Mouse (Mus musculus) myocyte (in vitro differentiated cells): ENCODE data around the gene 4930452B06Rik. TPM values are rescaled to one million over a fixed set of nuclear protein-coding genes. Genes with fewer than 3 reads are reported as not detected.

Source experiments
- H3K27me3 ChIP-seq: one replicate; pipeline ENCODE4 v1.6.1; 2011; ENCODE audit not compliant: control insufficient read depth, insufficient read depth, insufficient read length
- H3K36me3 ChIP-seq: one replicate; pipeline ENCODE4 v1.6.1; 2011; ENCODE audit not compliant: control insufficient read depth, insufficient read depth
- H3K4me2 ChIP-seq: one replicate; pipeline ENCODE4 v1.6.1; 2011; ENCODE audit warnings: low read depth, control low read depth
- H3K4me3 ChIP-seq: one replicate; pipeline ENCODE4 v1.5.1; 2011; ENCODE audit warnings: mild to moderate bottlenecking, control low read depth, moderate library complexity
- H3K79me2 ChIP-seq: one replicate; pipeline ENCODE4 v1.6.1; 2011; ENCODE audit not compliant: control insufficient read depth, insufficient read depth
- H3ac ChIP-seq: one replicate; pipeline ENCODE4 v1.6.1; 2011; ENCODE audit not compliant: control insufficient read depth, insufficient read length
- CEBPB ChIP-seq: IDR thresholded peaks from 2 replicates; pipeline ENCODE4 v1.6.1; 2011; ENCODE audit warnings: mild to moderate bottlenecking, moderate library complexity; ENCODE audit not compliant: poor library complexity, insufficient read depth, severe bottlenecking
- E2F4 ChIP-seq: IDR thresholded peaks from one replicate; pipeline ENCODE4 v1.6.1; 2011; ENCODE audit warnings: mild to moderate bottlenecking, control low read depth, moderate library complexity; ENCODE audit not compliant: insufficient read depth
- MAX ChIP-seq: IDR thresholded peaks from one replicate; pipeline ENCODE4 v1.6.1; 2011; ENCODE audit warnings: low read depth, mild to moderate bottlenecking, control low read depth
- MYOD1 ChIP-seq, 3 experiments: IDR thresholded peaks; one replicate each; pipeline ENCODE4 v1.6.1; 2011; ENCODE audit warnings: control low read depth in 2 of 3, low read depth in 2 of 3, mild to moderate bottlenecking in 2 of 3, moderate library complexity in 1 of 3; ENCODE audit not compliant: insufficient read length in 2 of 3, control insufficient read depth in 1 of 3
- MYOG ChIP-seq, 3 experiments: IDR thresholded peaks; one replicate each; pipeline ENCODE4 v1.6.1; 2011; ENCODE audit warnings: control low read depth in 2 of 3, low read depth in 2 of 3, mild to moderate bottlenecking in 2 of 3; ENCODE audit not compliant: insufficient read length in 2 of 3, control insufficient read depth in 1 of 3, insufficient read depth in 1 of 3
- POLR2A ChIP-seq: IDR thresholded peaks from one replicate; pipeline ENCODE4 v1.6.1; 2011; ENCODE audit warnings: low read depth, mild to moderate bottlenecking, control low read depth, moderate library complexity; ENCODE audit not compliant: insufficient read length
- POLR2AphosphoS2 ChIP-seq: IDR thresholded peaks from one replicate; pipeline ENCODE4 v1.6.1; 2011; ENCODE audit warnings: low read depth, control low read depth; ENCODE audit not compliant: insufficient read length
- REST ChIP-seq: IDR thresholded peaks from one replicate; pipeline ENCODE4 v1.6.1; 2011; ENCODE audit warnings: mild to moderate bottlenecking, control low read depth, moderate library complexity; ENCODE audit not compliant: insufficient read depth, insufficient read length
- SRF ChIP-seq: IDR thresholded peaks from one replicate; pipeline ENCODE4 v1.6.1; 2011; ENCODE audit warnings: low read depth; ENCODE audit not compliant: control insufficient read depth, insufficient read length
- TCF12 ChIP-seq: IDR thresholded peaks from one replicate; pipeline ENCODE4 v1.6.1; 2011; ENCODE audit warnings: mild to moderate bottlenecking, control low read depth; ENCODE audit not compliant: poor library complexity, insufficient read depth, severe bottlenecking
- TCF3 ChIP-seq: IDR thresholded peaks from one replicate; pipeline ENCODE4 v1.6.1; 2011; ENCODE audit warnings: low read depth, control low read depth; ENCODE audit not compliant: insufficient read length
- USF1 ChIP-seq: IDR thresholded peaks from one replicate; pipeline ENCODE4 v1.6.1; 2011; ENCODE audit warnings: low read depth, mild to moderate bottlenecking, control low read depth, moderate library complexity
- polyA plus RNA-seq: library from polyadenylated mRNA; unstranded; fragments of >200 nt; fragmentation: generic; extraction: Trizol; gene quantifications from one replicate; pipeline ENCODE4 v1.2.1, GENCODE M21; 2012; ENCODE audit warnings: missing spikeins

The 4930452B06Rik gene
- polyA plus RNA-seq, 1 experiment = 0.04 TPM

DNA sequence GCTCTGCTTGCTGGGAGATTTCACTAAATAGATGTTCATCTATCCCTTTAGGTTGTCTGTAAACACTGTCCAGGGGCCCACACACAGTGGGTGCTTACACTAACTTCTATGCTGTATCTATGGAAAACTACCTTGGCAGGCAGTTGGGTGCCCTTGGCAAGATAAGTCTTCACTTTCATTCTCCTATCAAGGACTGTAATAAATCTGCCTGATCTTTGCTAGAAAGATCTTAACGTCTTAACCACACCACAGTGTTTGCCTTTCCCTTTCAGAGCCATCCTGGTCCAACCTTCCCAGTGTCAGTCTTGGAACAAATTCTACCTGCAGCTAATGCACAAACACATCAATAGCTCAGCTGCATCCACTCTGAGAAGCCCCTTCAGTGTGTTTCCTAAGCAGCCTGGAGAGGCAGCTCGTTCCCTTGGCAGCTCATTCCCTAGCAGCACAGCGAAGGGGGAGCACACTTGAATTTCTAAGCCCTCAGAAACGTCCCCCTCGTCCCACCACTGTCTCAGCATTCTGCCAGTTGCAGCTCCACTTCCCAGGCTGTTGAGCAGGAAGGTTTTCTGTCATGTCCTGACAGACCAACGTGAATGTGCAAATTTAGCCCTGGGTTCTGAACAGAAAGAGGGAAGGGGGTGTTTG lies 273.7 kb downstream of the 4930452B06Rik start:
- no peak overlapping the region for H3K4me2 ChIP-seq
- no peak overlapping the region for H3ac ChIP-seq
- no peaks in the 10 kb centered on the region for H3K79me2 ChIP-seq
- H3K36me3 ChIP-seq = no peaks in the 10 kb centered on the region
- no peaks in the 10 kb centered on the region for H3K27me3 ChIP-seq
- no peak for TF ChIP-seq MAX
- no peak for TF ChIP-seq MYOG (IDR thresholded peaks at IDR 0.05; ENCODE audit: control insufficient read depth in 1 of 3, insufficient read depth in 1 of 3, insufficient read length in 2 of 3, low read depth in 2 of 3)
- TF ChIP-seq E2F4 = no peak
- TF ChIP-seq TCF12 = no peak
- no peak for TF ChIP-seq SRF
- TF ChIP-seq USF1 = no peak
- TF ChIP-seq POLR2A = no peak
- TF ChIP-seq POLR2AphosphoS2 = no peak
- no peak for TF ChIP-seq CEBPB
- TF ChIP-seq MYOD1 (IDR thresholded peaks at IDR 0.05; ENCODE audit: control insufficient read depth in 1 of 3, insufficient read length in 2 of 3, low read depth in 2 of 3) = no peak
- no peak for TF ChIP-seq TCF3
- no peak for TF ChIP-seq REST
- H3K4me3 ChIP-seq = no peak overlapping the region
